Mouse (Mus musculus) liver, embryonic 16.5 days (tissue): ENCODE results near the gene 1700030K09Rik. TPM values are rescaled to one million over a fixed set of nuclear protein-coding genes. Genes with fewer than 3 reads are reported as not detected.

Source experiments
- ATAC-seq: fragments of 200-750 bp; cut with Nextera tagmentation; 2 replicates; pipeline ENCODE4 v1.8.0; 2017; ENCODE audit warnings: low read depth, mild to moderate bottlenecking, moderate number of reproducible peaks, moderate library complexity
- H3K27ac ChIP-seq: fragments of 300-500 bp; sonication (generic); 2 replicates; pipeline ENCODE4 v1.5.1; 2014; ENCODE audit warnings: mild to moderate bottlenecking, low read length
- H3K27me3 ChIP-seq: fragments of 300-500 bp; sonication (generic); 2 replicates; pipeline ENCODE4 v1.6.1; 2014; ENCODE audit warnings: low read depth, low read length, mixed read lengths; ENCODE audit not compliant: control insufficient read depth, insufficient read depth
- H3K36me3 ChIP-seq: fragments of 300-500 bp; sonication (generic); 2 replicates; pipeline ENCODE4 v1.6.1; 2014; ENCODE audit warnings: mild to moderate bottlenecking; ENCODE audit not compliant: control insufficient read depth, insufficient read depth
- H3K4me1 ChIP-seq: fragments of 300-500 bp; sonication (generic); 2 replicates; pipeline ENCODE4 v1.6.1; 2014; ENCODE audit warnings: low read depth, low read length, mixed read lengths; ENCODE audit not compliant: control insufficient read depth
- H3K4me2 ChIP-seq: fragments of 300-500 bp; sonication (generic); 2 replicates; pipeline ENCODE4 v1.6.1; 2014; ENCODE audit warnings: low read depth, low read length, mixed read lengths
- H3K4me3 ChIP-seq: fragments of 300-500 bp; sonication (generic); 2 replicates; pipeline ENCODE4 v1.5.1; 2014; ENCODE audit warnings: low read depth, mild to moderate bottlenecking, low read length
- H3K9ac ChIP-seq: fragments of 300-500 bp; sonication (generic); 2 replicates; pipeline ENCODE4 v1.6.1; 2014; ENCODE audit warnings: low read depth, low read length
- H3K9me3 ChIP-seq: fragments of 300-500 bp; sonication (generic); replicated peaks from 2 replicates; pipeline ENCODE4 v1.6.1; 2016; ENCODE audit warnings: low read length; ENCODE audit not compliant: control insufficient read depth
- WGBS: fragments of 180-500 bp; shearing (Covaris S2); extraction: QIAGEN DNeasy Blood & Tissue Kit; methylation state at CpG from one replicate; pipeline ENCODE4 v1.1.7; 2014; ENCODE audit not compliant: insufficient replicate concordance; 5-methylcytosine and 5-hydroxymethylcytosine counted together
- polyA plus RNA-seq: library from polyadenylated mRNA; unstranded; fragments of >200 nt; fragmentation: Nextera tagmentation; extraction: Ambion mirVana; gene quantifications from 2 replicates; pipeline ENCODE4 v1.2.1, GENCODE M21; 2015

The 1700030K09Rik gene
- polyA plus RNA-seq, 1 experiment from 2014 or later: 3.4 TPM

- Histone ChIP-seq H3K4me2 (peak within 1 kb of the TSS; percentile 98), H3K9ac (peak within 1 kb of the TSS; percentile 89), H3K36me3 (peaks cover 20% of the 10 kb centered on the region), H3K27ac (peak within 1 kb of the TSS; percentile 88), H3K9me3 (no peaks in the 10 kb centered on the region), H3K27me3 (no peaks in the 10 kb centered on the region), H3K4me3 (peak within 1 kb of the TSS; percentile 96), H3K4me1 (peaks cover 26% of the 10 kb centered on the region)
- under 1% methylated on average over 80 of the region's 80 CpGs for WGBS
- peak; percentile 96 for ATAC-seq
Measured at GRCm38 (mm10) chr8:72474826-72475546, 31.3 kb downstream of the 1700030K09Rik start, which contains the start of gene Cherp. TSS of gene Cherp (minus strand) at chr8:72475226.

- peak; percentile 8; the same call in 1 of the 2 replicates for ATAC-seq
- no peak overlapping the region for H3K4me2 ChIP-seq
Measured at GRCm38 (mm10) chr8:72485456-72486199, 41.9 kb downstream of the 1700030K09Rik start.

GRCm38 (mm10) chr8:72487014-72487413, 43.3 kb downstream of the 1700030K09Rik start:
- Histone ChIP-seq H3K27ac (no peak overlapping the region; the same call in 1 of the 2 replicates), H3K36me3 (peaks cover 35% of the 10 kb centered on the region), H3K9ac (no peak overlapping the region), H3K27me3 (no peaks in the 10 kb centered on the region), H3K9me3 (no peaks in the 10 kb centered on the region), H3K4me3 (no peak overlapping the region), H3K4me2 (no peak overlapping the region), H3K4me1 (peaks cover 18% of the 10 kb centered on the region)
- no peak for ATAC-seq

More at GRCm38 (mm10) chr8:72485456-72486199, 41.9 kb downstream of the 1700030K09Rik start:
- no peak overlapping the region for H3K4me3 ChIP-seq
- peak overlapping the region; percentile 1; the same call in 1 of the 2 replicates for H3K27ac ChIP-seq
- no peaks in the 10 kb centered on the region for H3K27me3 ChIP-seq
- H3K4me1 ChIP-seq: peaks cover 9% of the 10 kb centered on the region
- peaks cover 36% of the 10 kb centered on the region for H3K36me3 ChIP-seq
- H3K9ac ChIP-seq: no peak overlapping the region
- no peaks in the 10 kb centered on the region for H3K9me3 ChIP-seq
- 48% methylated on average over 6 of the region's 6 CpGs for WGBS

DNA sequence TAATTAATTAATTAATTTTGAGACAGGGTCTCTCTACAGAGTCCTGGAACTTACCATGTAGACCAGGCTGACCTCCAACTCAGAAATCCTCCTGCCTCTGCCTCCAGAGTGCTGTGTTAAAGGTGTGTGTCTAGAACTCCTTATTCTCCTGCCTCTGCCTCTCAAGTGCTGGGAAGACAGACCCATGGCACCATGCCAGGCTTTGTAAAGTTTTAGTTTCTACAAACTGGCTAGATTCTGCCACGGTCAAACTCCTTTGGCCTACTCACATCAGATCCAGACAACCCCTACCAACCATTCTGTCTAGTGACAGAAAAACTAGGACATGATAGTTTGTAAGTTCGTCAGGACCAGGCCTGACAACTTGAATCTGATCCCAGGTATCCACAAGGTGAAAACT, 47.3 kb downstream of the 1700030K09Rik start:
- H3K27me3 ChIP-seq: no peaks in the 10 kb centered on the region
- whole genome bisulfite sequencing: 71% methylated on average over 2 of the region's 2 CpGs

GRCm38 (mm10) chr8:72491680-72492621, 48.3 kb downstream of the 1700030K09Rik start, which contains the start of gene Slc35e1:
TSS of gene Slc35e1 (minus strand) at chr8:72492614.
- Histone ChIP-seq H3K4me1 (peaks cover 23% of the 10 kb centered on the region), H3K4me2 (peak within 1 kb of the TSS; percentile 94), H3K36me3 (peaks cover 15% of the 10 kb centered on the region), H3K4me3 (peak within 1 kb of the TSS; percentile 86), H3K9ac (peak within 1 kb of the TSS; percentile 88), H3K27ac (peak within 1 kb of the TSS; percentile 86), H3K27me3 (no peaks in the 10 kb centered on the region), H3K9me3 (no peaks in the 10 kb centered on the region)
- ATAC-seq: peak; percentile 14
- WGBS: under 1% methylated on average over 87 of the region's 98 CpGs

More for the DNA sequence above, 47.3 kb downstream of the 1700030K09Rik start:
- H3K9ac ChIP-seq: peak overlapping the region; percentile 1; the same call in 1 of the 2 replicates
- no peaks in the 10 kb centered on the region for H3K9me3 ChIP-seq
- H3K4me1 ChIP-seq: peaks cover 26% of the 10 kb centered on the region
- peak overlapping the region; percentile 88 for H3K4me2 ChIP-seq
- peak overlapping the region; percentile 86 for H3K4me3 ChIP-seq
- no peak overlapping the region for H3K27ac ChIP-seq
- ATAC-seq: no peak
- peaks cover 9% of the 10 kb centered on the region for H3K36me3 ChIP-seq

GRCm38 (mm10) chr8:72492622-72493081, 49.0 kb downstream of the 1700030K09Rik start:
- H3K27me3 ChIP-seq: no peaks in the 10 kb centered on the region
- peaks cover 15% of the 10 kb centered on the region for H3K36me3 ChIP-seq
- H3K9ac ChIP-seq: peak overlapping the region; percentile 88
- H3K9me3 ChIP-seq: no peaks in the 10 kb centered on the region
- H3K4me1 ChIP-seq: peaks cover 23% of the 10 kb centered on the region
- peak; percentile 99 for ATAC-seq
- WGBS: under 1% methylated on average over 55 of the region's 56 CpGs
- H3K4me2 ChIP-seq: peak overlapping the region; percentile 94
- peak overlapping the region; percentile 86 for H3K27ac ChIP-seq
- peak overlapping the region; percentile 86 for H3K4me3 ChIP-seq

GRCm38 (mm10) chr8:72493381-72493780, 49.7 kb downstream of the 1700030K09Rik start:
- peak overlapping the region; percentile 86 for H3K4me3 ChIP-seq
- peak overlapping the region; percentile 63 for H3K27ac ChIP-seq
- H3K9me3 ChIP-seq: no peaks in the 10 kb centered on the region
- no peaks in the 10 kb centered on the region for H3K27me3 ChIP-seq
- 7% methylated on average over 8 of the region's 8 CpGs for WGBS
- peaks cover 9% of the 10 kb centered on the region for H3K36me3 ChIP-seq
- peaks cover 27% of the 10 kb centered on the region for H3K4me1 ChIP-seq
- ATAC-seq: no peak
- H3K9ac ChIP-seq: peak overlapping the region; percentile 65
- peak overlapping the region; percentile 94 for H3K4me2 ChIP-seq

GRCm38 (mm10) chr8:72495411-72496111, 51.9 kb downstream of the 1700030K09Rik start:
- no peak for ATAC-seq
- 83% methylated on average over 23 of the region's 23 CpGs for WGBS
- no peaks in the 10 kb centered on the region for H3K27me3 ChIP-seq
- H3K4me1 ChIP-seq: peaks cover 25% of the 10 kb centered on the region
- no peak overlapping the region for H3K27ac ChIP-seq
- no peak overlapping the region for H3K4me2 ChIP-seq
- peaks cover 6% of the 10 kb centered on the region for H3K36me3 ChIP-seq
- no peak overlapping the region for H3K4me3 ChIP-seq
- H3K9ac ChIP-seq: no peak overlapping the region
- H3K9me3 ChIP-seq: no peaks in the 10 kb centered on the region
